Mouse (Mus musculus) ES-E14 (cell line): ENCODE data around the gene Cmklr1.

ENCODE experiments used
- CHD2 ChIP-seq: IDR thresholded peaks from 2 replicates; pipeline ENCODE4 v1.6.1; 2014; ENCODE audit warnings: mild to moderate bottlenecking, low read depth, low read length, inconsistent platforms
- HCFC1 ChIP-seq: IDR thresholded peaks from 2 replicates; pipeline ENCODE4 v1.6.1; 2012; ENCODE audit warnings: low read length, inconsistent platforms, borderline replicate concordance; ENCODE audit not compliant: insufficient read depth
- MAFK ChIP-seq: IDR thresholded peaks from 2 replicates; pipeline ENCODE4 v1.6.1; 2014; ENCODE audit warnings: mild to moderate bottlenecking, low read depth, low read length, inconsistent platforms; ENCODE audit not compliant: insufficient read depth
- ZC3H11A ChIP-seq: IDR thresholded peaks from 2 replicates; pipeline ENCODE4 v1.6.1; 2012; ENCODE audit warnings: low read depth, mild to moderate bottlenecking, inconsistent platforms, low read length, borderline replicate concordance
- ZNF384 ChIP-seq: IDR thresholded peaks from 2 replicates; pipeline ENCODE4 v1.6.1; 2012; ENCODE audit warnings: low read depth, low read length, inconsistent platforms

DNA sequence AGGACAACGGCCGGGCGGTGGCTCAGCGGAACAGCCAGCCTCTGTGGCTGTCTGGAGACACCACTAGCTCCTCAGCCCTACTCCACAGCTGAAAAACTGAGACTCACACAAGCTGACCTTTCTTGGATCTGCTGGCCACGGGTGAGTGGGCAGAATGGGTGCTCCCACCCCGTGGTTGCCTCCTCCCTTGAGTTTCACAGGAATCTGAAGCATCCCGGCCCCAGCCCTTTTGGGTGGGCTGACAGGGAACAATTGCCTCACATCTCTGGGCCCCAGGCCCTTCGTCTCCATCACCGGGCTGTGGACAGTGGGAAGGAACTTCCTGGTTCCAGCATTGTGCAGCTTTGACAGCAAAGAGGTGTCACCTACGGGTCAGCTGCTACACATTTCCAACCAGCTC lies 20.1 kb downstream of the Cmklr1 start:
- TF ChIP-seq ZNF384 (no peak), CHD2 (no peak), HCFC1 (no peak), ZC3H11A (no peak), MAFK (no peak)
